8 mouse cellular contexts compared by ENCODE assay signal in genomic region chr19:41482909-41483444, GRCm38 (mm10). TPM values are rescaled to one million over a fixed set of nuclear protein-coding genes. Genes with fewer than 3 reads are reported as not detected.
DNase-seq lines count a peak whose midpoint lies in the region; ATAC-seq and TF ChIP-seq lines count a peak whose summit lies in the region.

No protein-coding gene starts in this region.

- intact Hi-C loops in heart, adult 2 months (cut with DNase I) = loop anchor here (2.0 to 5.0 kb wide), 3 partner anchors 34 to 221 kb away; partner anchors contain the start of gene Tm9sf3

- TF ChIP-seq CTCF in heart, adult 2 months (IDR thresholded peaks at IDR 0.05) = no peak
- TF ChIP-seq CTCF in kidney, adult 2 months (conservative IDR thresholded peaks at IDR 0.05; ENCODE audit: insufficient read depth, insufficient read length, low read depth, low read length) = no peak
- no peak for TF ChIP-seq CTCF in spleen, adult 2 months (IDR thresholded peaks at IDR 0.05; ENCODE audit: extremely low read depth, insufficient read depth, insufficient read length, insufficient replicate concordance)

- no peak; the same call in 1 of the 2 replicates for TF ChIP-seq POLR2A in heart, adult 2 months (IDR thresholded peaks at IDR 0.05; ENCODE audit: insufficient read depth, low read depth, low read length)
- TF ChIP-seq POLR2A in kidney, adult 2 months (IDR thresholded peaks at IDR 0.05; ENCODE audit: low read depth, low read length) = no peak
- TF ChIP-seq POLR2A in spleen, adult 2 months (IDR thresholded peaks at IDR 0.05; ENCODE audit: low read depth, low read length) = no peak

- TF ChIP-seq EP300 in heart, adult 2 months (IDR thresholded peaks at IDR 0.05; ENCODE audit: insufficient read depth, low read depth, low read length) = no peak

- peak overlapping the region; percentile 99 for H3K9ac ChIP-seq in heart, adult 2 months (ENCODE audit: low read depth, low read length)
- peak overlapping the region; percentile 90 for H3K9ac ChIP-seq in limb, embryonic 12.5 days (replicated peaks)
- H3K9ac ChIP-seq in midbrain, embryonic 13.5 days (replicated peaks) = peak overlapping the region; percentile 87

- H3K27ac ChIP-seq in embryonic facial prominence, embryonic 10.5 days (replicated peaks) = peak overlapping the region; percentile 99
- H3K27ac ChIP-seq in heart, adult 2 months = peak overlapping the region; percentile 96
- H3K27ac ChIP-seq in kidney, adult 2 months (ENCODE audit: insufficient read depth, low read depth, low read length) = peak overlapping the region; percentile 53
- peak overlapping the region; percentile 99 for H3K27ac ChIP-seq in limb, embryonic 12.5 days
- peak overlapping the region; percentile 99 for H3K27ac ChIP-seq in midbrain, embryonic 13.5 days
- H3K27ac ChIP-seq in spleen, adult 2 months (ENCODE audit: insufficient read depth, low read length) = peak overlapping the region; percentile 100

- H3K27me3 ChIP-seq in embryonic facial prominence, embryonic 10.5 days (replicated peaks; ENCODE audit: low read depth, poor library complexity, severe bottlenecking) = no peaks in the 10 kb centered on the region
- 0 out of 2 replicates have a peak, but pooled peaks cover 2% of the 10 kb centered on the region for H3K27me3 ChIP-seq in heart, adult 2 months (ENCODE audit: control insufficient read depth, insufficient read depth, low read length)
- no peaks in the 10 kb centered on the region for H3K27me3 ChIP-seq in kidney, adult 2 months (replicated peaks; ENCODE audit: control insufficient read depth, insufficient read depth, low read length)
- H3K27me3 ChIP-seq in limb, embryonic 12.5 days = no peaks in the 10 kb centered on the region
- 0 out of 2 replicates have a peak, but pooled peaks cover 6% of the 10 kb centered on the region for H3K27me3 ChIP-seq in midbrain, embryonic 13.5 days
- no peaks in the 10 kb centered on the region for H3K27me3 ChIP-seq in spleen, adult 2 months (ENCODE audit: control insufficient read depth, insufficient read depth, low read length)

- peak; percentile 78 for ATAC-seq in limb, embryonic 12.5 days (ENCODE audit: insufficient number of reproducible peaks, insufficient read depth, low FRiP score, low TSS enrichment, low read depth)
- ATAC-seq in midbrain, embryonic 13.5 days = peak; percentile 89

- 1% methylated on average over 76 of the region's 91 CpGs for WGBS in embryonic facial prominence, embryonic 10.5 days
- WGBS in heart, adult 2 months = under 1% methylated on average over 67 of the region's 91 CpGs
- under 1% methylated on average over 88 of the region's 91 CpGs for WGBS in kidney, adult 2 months
- 2% methylated on average over 34 of the region's 91 CpGs for WGBS in limb, embryonic 12.5 days
- under 1% methylated on average over 46 of the region's 91 CpGs for WGBS in midbrain, embryonic 13.5 days
- WGBS in spleen, adult 2 months = 1% methylated on average over 72 of the region's 91 CpGs

- H3K79me2 ChIP-seq in heart, adult 2 months (replicated peaks; ENCODE audit: control insufficient read depth, insufficient read depth, low read length) = peaks cover 2% of the 10 kb centered on the region; the same call in 1 of the 2 replicates

- H3K4me3 ChIP-seq in embryonic facial prominence, embryonic 10.5 days = peak overlapping the region; percentile 97
- H3K4me3 ChIP-seq in heart, adult 2 months = peak overlapping the region; percentile 87
- H3K4me3 ChIP-seq in kidney, adult 2 months (ENCODE audit: insufficient read depth, low read depth, low read length) = peak overlapping the region; percentile 90
- H3K4me3 ChIP-seq in limb, embryonic 12.5 days (replicated peaks) = peak overlapping the region; percentile 94
- peak overlapping the region; percentile 74 for H3K4me3 ChIP-seq in midbrain, embryonic 13.5 days (replicated peaks)
- H3K4me3 ChIP-seq in spleen, adult 2 months (ENCODE audit: extremely low read depth, insufficient read depth, insufficient read length) = peak overlapping the region; percentile 100

- H3K4me2 ChIP-seq in limb, embryonic 12.5 days = peak overlapping the region; percentile 88
- H3K4me2 ChIP-seq in midbrain, embryonic 13.5 days (replicated peaks) = peak overlapping the region; percentile 73

- H3K9me3 ChIP-seq in embryonic facial prominence, embryonic 10.5 days = no peaks in the 10 kb centered on the region
- no peaks in the 10 kb centered on the region for H3K9me3 ChIP-seq in limb, embryonic 12.5 days
- H3K9me3 ChIP-seq in midbrain, embryonic 13.5 days = no peaks in the 10 kb centered on the region

- DNase-seq in 3134 (ENCODE audit: extremely low read depth, insufficient read length, low spot score) = peak; percentile 71
- DNase-seq in adrenal gland, postnatal 10 days = peak; percentile 80
- peak; percentile 84 for DNase-seq in embryonic facial prominence, embryonic 10.5 days (ENCODE audit: low spot score)
- peak in 1 of 2 experiments; percentile 84 for DNase-seq in heart, adult 2 months
- peak; percentile 76 for DNase-seq in kidney, adult 2 months
- DNase-seq in spleen, adult 2 months (ENCODE audit: low read depth in 1 of 2, low spot score in 2 of 2) = peak; percentile 53 to 72

- peaks cover 38% of the 10 kb centered on the region for H3K4me1 ChIP-seq in embryonic facial prominence, embryonic 10.5 days
- peaks cover 8% of the 10 kb centered on the region for H3K4me1 ChIP-seq in heart, adult 2 months (ENCODE audit: control insufficient read depth, insufficient read depth, low read length)
- peaks cover 11% of the 10 kb centered on the region; the same call in 1 of the 2 replicates for H3K4me1 ChIP-seq in kidney, adult 2 months (ENCODE audit: control insufficient read depth, insufficient read depth, low read length)
- H3K4me1 ChIP-seq in limb, embryonic 12.5 days (replicated peaks) = peaks cover 20% of the 10 kb centered on the region
- peaks cover 38% of the 10 kb centered on the region for H3K4me1 ChIP-seq in midbrain, embryonic 13.5 days (replicated peaks)
- H3K4me1 ChIP-seq in spleen, adult 2 months (ENCODE audit: control insufficient read depth, insufficient read depth, insufficient read length) = peaks cover 8% of the 10 kb centered on the region

- H3K36me3 ChIP-seq in embryonic facial prominence, embryonic 10.5 days (replicated peaks) = no peaks in the 10 kb centered on the region
- H3K36me3 ChIP-seq in heart, adult 2 months (ENCODE audit: control insufficient read depth, insufficient read depth, low read length) = peaks cover 18% of the 10 kb centered on the region
- no peaks in the 10 kb centered on the region for H3K36me3 ChIP-seq in kidney, adult 2 months (ENCODE audit: control insufficient read depth, insufficient read depth, low read length)
- no peaks in the 10 kb centered on the region for H3K36me3 ChIP-seq in limb, embryonic 12.5 days
- no peaks in the 10 kb centered on the region for H3K36me3 ChIP-seq in midbrain, embryonic 13.5 days
- H3K36me3 ChIP-seq in spleen, adult 2 months (ENCODE audit: control insufficient read depth, insufficient read depth, low read length) = no peaks in the 10 kb centered on the region; the same call in 1 of the 2 replicates

RNA-seq across cellular contexts. Expression of gene Lcor, which starts 0.5 kb away (rescaled TPM):
- total RNA-seq in adrenal gland, postnatal 10 days (2021) = 10 to 100 TPM; 13.9 to 17.7 TPM
- polyA plus RNA-seq in embryonic facial prominence, embryonic 10.5 days (2016; fragmentation: Nextera tagmentation; extraction: Ambion mirVana) = 13.5 and 14.6 TPM in 2 replicates
- total RNA-seq in heart, adult 2 months (2021) = 10 to 100 TPM; 12.2 to 12.8 TPM
- polyA plus RNA-seq in heart, adult 2 months (2012; rRNA removed) = 1.7 and 4.2 TPM in 2 replicates
- polyA plus RNA-seq in kidney, adult 2 months (2012; rRNA removed) = 2.7 and 3.2 TPM in 2 replicates
- polyA plus RNA-seq in limb, embryonic 12.5 days (2016; fragmentation: Nextera tagmentation; extraction: Ambion mirVana) = 9.8 and 10.4 TPM in 2 replicates
- 36.5 and 36.6 TPM in 2 replicates for polyA plus RNA-seq in midbrain, embryonic 13.5 days (2015; fragmentation: Nextera tagmentation; extraction: Ambion mirVana)
- 2.4 TPM in 2 replicates for polyA plus RNA-seq in spleen, adult 2 months (2012; rRNA removed)
